Mouse (Mus musculus): ENCODE results near the gene Zfp433.
"Not testable (repeated sequence)": the region's sequence is repeated elsewhere in the genome, so short reads cannot be mapped to it uniquely, and the experiment has no call there.

Gene Zfp433

GRCm38 (mm10) chr10:81704531-81705301 is at the start of gene Zfp433:
Gene Zfp433 (plus strand): TSS chr10:81704825.
- in situ Hi-C loops (cut with MboI; ENCODE audit: low pct_unique_long_range_greater_than_20kb in 1 of 2, low sequenced_read_pairs in 2 of 2, unreplicated experiment in 1 of 2), result not testable (repeated sequence)

GRCm38 (mm10) chr10:81655178-81655577 is 49.4 kb upstream of the Zfp433 start:
- in situ Hi-C loops (cut with MboI; ENCODE audit: low pct_unique_long_range_greater_than_20kb in 1 of 2, low sequenced_read_pairs in 2 of 2, unreplicated experiment in 1 of 2), result no loop called here

- in situ Hi-C loops (cut with MboI; ENCODE audit: low pct_unique_long_range_greater_than_20kb in 1 of 2, low sequenced_read_pairs in 2 of 2, unreplicated experiment in 1 of 2), result no loop called here
These were observed 48.5 kb upstream of the Zfp433 start for GRCm38 (mm10) chr10:81656174-81656573.

- in situ Hi-C loops (cut with MboI; ENCODE audit: low pct_unique_long_range_greater_than_20kb in 1 of 2, low sequenced_read_pairs in 2 of 2, unreplicated experiment in 1 of 2), result not testable (repeated sequence)
These were observed 17.5 kb upstream of the Zfp433 start for GRCm38 (mm10) chr10:81687114-81687513.

DNA sequence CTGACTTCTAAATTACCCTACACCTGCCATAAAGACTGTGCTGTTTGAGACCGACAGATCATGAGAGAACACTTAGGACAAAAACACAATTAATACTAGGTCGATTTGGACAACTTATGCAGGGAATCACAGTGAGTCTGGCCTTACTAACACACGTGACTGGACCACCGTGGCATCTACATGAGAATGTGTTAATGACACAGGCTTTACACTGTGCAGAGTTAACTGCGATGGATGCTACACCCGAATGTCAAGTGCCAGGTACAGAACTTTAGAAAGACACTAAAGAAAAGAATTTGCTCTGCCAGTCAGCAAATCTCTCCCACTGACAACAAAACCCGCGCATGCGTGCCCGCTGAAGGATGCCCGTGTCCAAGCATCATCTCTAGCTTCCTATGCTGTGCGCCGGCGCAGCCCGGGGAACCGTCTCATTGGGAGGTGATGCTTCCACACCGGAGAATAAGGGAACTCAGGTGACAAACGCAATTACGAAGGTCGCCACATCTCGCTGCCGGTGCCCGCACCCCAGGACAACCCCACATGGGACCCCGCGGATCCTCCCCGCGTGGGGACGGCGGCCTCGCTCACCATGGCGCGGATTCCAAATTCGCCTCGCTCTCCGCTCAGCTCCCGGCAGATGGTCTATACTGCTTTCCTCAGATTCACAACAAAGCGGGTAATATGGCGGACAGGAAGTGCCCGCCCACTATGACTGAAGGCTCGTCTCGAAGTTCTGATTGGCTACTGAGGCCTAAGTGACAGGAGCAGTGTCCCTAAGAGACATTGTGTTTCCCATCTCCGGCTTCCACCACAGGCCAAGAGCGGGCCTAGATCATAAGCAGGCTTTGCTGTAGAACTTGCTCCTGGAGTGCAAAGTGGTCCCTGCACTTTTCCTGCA is 66.1 kb downstream of the Zfp433 start, which contains the start of gene Gm3055:
Gm3055 (minus strand) TSS at position 656 of the 898 bp plus-strand sequence.
- in situ Hi-C loops (cut with MboI; ENCODE audit: low pct_unique_long_range_greater_than_20kb in 1 of 2, low sequenced_read_pairs in 2 of 2, unreplicated experiment in 1 of 2), result not testable (repeated sequence)

DNA sequence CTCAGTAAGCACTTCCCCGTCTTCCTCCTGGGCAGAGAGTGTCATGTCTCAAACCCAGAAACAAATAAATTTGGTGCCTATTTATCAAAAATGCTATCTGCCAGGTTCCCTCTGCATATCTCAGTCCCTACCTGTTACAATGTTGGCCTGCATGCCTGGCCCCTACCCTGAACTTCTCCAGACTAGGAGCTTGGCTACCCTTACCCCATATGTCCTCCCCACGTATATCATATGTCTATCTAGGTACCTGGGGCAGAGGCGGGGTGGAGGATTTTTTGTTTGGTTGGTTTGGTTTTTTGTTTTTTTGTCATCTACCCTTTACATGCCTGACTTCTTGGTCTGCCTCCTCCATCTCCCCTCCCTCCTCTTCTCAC is 66.8 kb downstream of the Zfp433 start:
- in situ Hi-C loops (cut with MboI; ENCODE audit: low pct_unique_long_range_greater_than_20kb in 1 of 2, low sequenced_read_pairs in 2 of 2, unreplicated experiment in 1 of 2), result not testable (repeated sequence)

Data from mouse embryonic stem cell (cell line).